ENCODE assay signal across 9 mouse cellular contexts in genomic region chr7:34319957-34320356, GRCm38 (mm10). TPM values are rescaled to one million over a fixed set of nuclear protein-coding genes. Genes with fewer than 3 reads are reported as not detected.
A peak's percentile ranks its signal among the peaks of the same experiment; 100 is the strongest.
DNase-seq lines count a peak whose midpoint lies in the region; ATAC-seq and TF ChIP-seq lines count a peak whose summit lies in the region.
"Had no signal": no experiment of that assay in that cellular context is flagged by ENCODE, and none has a peak within 500 bp of the region (broad histone marks: within the 10 kb centered on the region; RNA-seq: fewer than 3 reads in every experiment).

No protein-coding gene starts in this region.

- peak overlapping the region; percentile 67; the same call in 1 of the 2 replicates for H3K27ac ChIP-seq in kidney, embryonic 15.5 days
- peak overlapping the region; percentile 77; the same call in 1 of the 2 replicates for H3K27ac ChIP-seq in cerebellum, adult 2 months (ENCODE audit: insufficient read depth, low read length)
- peak overlapping the region; percentile 45; the same call in 1 of the 2 replicates for H3K27ac ChIP-seq in stomach, postnatal 0 days (replicated peaks)
- H3K27ac ChIP-seq: midbrain, embryonic 12.5 days had no signal

- no peak for TF ChIP-seq EP300 in stomach, postnatal 0 days (optimal IDR thresholded peaks at IDR 0.05)

- H3K4me1 ChIP-seq in kidney, embryonic 15.5 days: peaks cover 15% of the 10 kb centered on the region
- H3K4me1 ChIP-seq in cerebellum, adult 2 months (ENCODE audit: control insufficient read depth, insufficient read depth, low read length): no peaks in the 10 kb centered on the region
- H3K4me1 ChIP-seq in stomach, postnatal 0 days (replicated peaks; ENCODE audit: control insufficient read depth, insufficient read depth): no peaks in the 10 kb centered on the region; the same call in 1 of the 2 replicates
- H3K4me1 ChIP-seq: midbrain, embryonic 12.5 days had no signal

- no peaks in the 10 kb centered on the region for H3K27me3 ChIP-seq in kidney, embryonic 15.5 days
- no peaks in the 10 kb centered on the region for H3K27me3 ChIP-seq in cerebellum, adult 2 months (ENCODE audit: control insufficient read depth, insufficient read depth, low read length)
- no peaks in the 10 kb centered on the region for H3K27me3 ChIP-seq in stomach, postnatal 0 days (ENCODE audit: control insufficient read depth, insufficient read depth, low read length)
- H3K27me3 ChIP-seq: midbrain, embryonic 12.5 days had no signal

- DNase-seq in kidney, adult 11 months: no peak
- peak; percentile 96 for DNase-seq in Muller cell, postnatal 12 days (ENCODE audit: inconsistent ontology term)
- peak in 1 of 2 experiments; percentile 49 for DNase-seq in cerebellum, adult 2 months
- peak; percentile 50 for DNase-seq in heart, postnatal 25 days (ENCODE audit: low spot score)
- peak; percentile 64 for DNase-seq in stomach, postnatal 0 days (ENCODE audit: low spot score)
- DNase-seq in spleen, adult 12 weeks (ENCODE audit: low spot score): no peak
- no peak for DNase-seq in right cerebral cortex, postnatal 36 days (ENCODE audit: low spot score in 2 of 2)

- no peak overlapping the region for H3K9ac ChIP-seq in kidney, embryonic 15.5 days
- H3K9ac ChIP-seq in stomach, postnatal 0 days (ENCODE audit: low read length): no peak overlapping the region
- H3K9ac ChIP-seq: midbrain, embryonic 12.5 days had no signal

- ATAC-seq in kidney, embryonic 15.5 days (replicated peaks; ENCODE audit: low FRiP score): no peak; the same call in 1 of the 2 replicates
- ATAC-seq in stomach, postnatal 0 days (ENCODE audit: low FRiP score, low TSS enrichment): peak; percentile 85

- TF ChIP-seq CTCF in cerebellum, adult 2 months (IDR thresholded peaks at IDR 0.05; ENCODE audit: borderline replicate concordance, insufficient read depth, low read depth, low read length): no peak
- TF ChIP-seq CTCF in stomach, postnatal 0 days (IDR thresholded peaks at IDR 0.05; ENCODE audit: low read depth): no peak

- no peak for TF ChIP-seq POLR2A in cerebellum, adult 2 months (IDR thresholded peaks at IDR 0.05; ENCODE audit: borderline replicate concordance, insufficient read depth, low read length)

- intact Hi-C loops in heart, postnatal 25 days (cut with DNase I): no loop called here

- no peak overlapping the region for H3K4me3 ChIP-seq in kidney, embryonic 15.5 days (replicated peaks)
- H3K4me3 ChIP-seq in cerebellum, adult 2 months (replicated peaks; ENCODE audit: insufficient read depth, low read depth, low read length): peak overlapping the region; percentile 44
- no peak overlapping the region for H3K4me3 ChIP-seq in stomach, postnatal 0 days (ENCODE audit: low read depth, low read length)
- H3K4me3 ChIP-seq: midbrain, embryonic 12.5 days had no signal

- H3K9me3 ChIP-seq in kidney, embryonic 15.5 days (replicated peaks): 0 out of 2 replicates have a peak, but pooled peaks cover 4% of the 10 kb centered on the region
- no peaks in the 10 kb centered on the region for H3K9me3 ChIP-seq in stomach, postnatal 0 days (ENCODE audit: control insufficient read depth, low read length)
- H3K9me3 ChIP-seq: midbrain, embryonic 12.5 days had no signal

- no peaks in the 10 kb centered on the region for H3K36me3 ChIP-seq in kidney, embryonic 15.5 days
- H3K36me3 ChIP-seq in stomach, postnatal 0 days (ENCODE audit: control insufficient read depth, insufficient read depth, low read length): no peaks in the 10 kb centered on the region
- H3K36me3 ChIP-seq: midbrain, embryonic 12.5 days had no signal

- 44% methylated on average over 3 of the region's 3 CpGs for WGBS in kidney, embryonic 15.5 days
- 31% methylated on average over 3 of the region's 3 CpGs for WGBS in cerebellum, adult 2 months
- WGBS in stomach, postnatal 0 days: 23% methylated on average over 3 of the region's 3 CpGs

- H3K4me2 ChIP-seq in kidney, embryonic 15.5 days: no peak overlapping the region
- H3K4me2 ChIP-seq in stomach, postnatal 0 days (replicated peaks; ENCODE audit: low read depth): no peak overlapping the region
- H3K4me2 ChIP-seq: midbrain, embryonic 12.5 days had no signal

RNA-seq across cellular contexts. Expression of gene 4931406P16Rik, which starts 6.6 kb away (rescaled TPM):
- polyA plus RNA-seq in kidney, embryonic 15.5 days (2015; fragmentation: Nextera tagmentation; extraction: Ambion mirVana): 38.4 and 41.5 TPM in 2 replicates
- 32.8 and 35.9 TPM in 2 replicates for polyA plus RNA-seq in cerebellum, adult 2 months (2012; rRNA removed)
- 10 to 100 TPM; 45.3 to 52.9 TPM for total RNA-seq in heart, postnatal 25 days (2021)
- 15.2 and 16.1 TPM in 2 replicates for polyA plus RNA-seq in stomach, postnatal 0 days (2015; fragmentation: Nextera tagmentation; extraction: Ambion mirVana)

Comparison
In these comparisons a context has a peak if more than half of its experiments do, and no peak if none do; other contexts are left out.
1. DNase-seq: peak in Muller cell, postnatal 12 days (single experiment), heart, postnatal 25 days (single experiment) and stomach, postnatal 0 days (single experiment); none in kidney, adult 11 months (single experiment), spleen, adult 12 weeks (single experiment) and right cerebral cortex, postnatal 36 days (0 of 2).
2. Peak in every context shown above with its lines, with median percentiles within 50 percentile points of each other: H3K27ac ChIP-seq.